Comparison of ENCODE assay signal across 9 mouse cellular contexts in genomic region chr19:8930771-8931170, GRCm38 (mm10). TPM values are rescaled to one million over a fixed set of nuclear protein-coding genes. Genes with fewer than 3 reads are reported as not detected.
A peak's percentile ranks its signal among the peaks of the same experiment; 100 is the strongest.
DNase-seq lines count a peak whose midpoint lies in the region; ATAC-seq and TF ChIP-seq lines count a peak whose summit lies in the region.
"Had no signal": no experiment of that assay in that cellular context is flagged by ENCODE, and none has a peak within 500 bp of the region (broad histone marks: within the 10 kb centered on the region; RNA-seq: fewer than 3 reads in every experiment).

No protein-coding gene starts in this region.

- no peak for ATAC-seq in kidney, embryonic 15.5 days (replicated peaks; ENCODE audit: low FRiP score)
- ATAC-seq in embryonic facial prominence, embryonic 13.5 days (ENCODE audit: insufficient number of reproducible peaks, insufficient read depth, low FRiP score, low TSS enrichment, low read depth): no peak
- no peak for ATAC-seq in liver, embryonic 13.5 days (ENCODE audit: low read depth)

- H3K9me3 ChIP-seq in kidney, embryonic 15.5 days (replicated peaks): no peaks in the 10 kb centered on the region
- no peaks in the 10 kb centered on the region for H3K9me3 ChIP-seq in embryonic facial prominence, embryonic 13.5 days
- H3K9me3 ChIP-seq in liver, embryonic 13.5 days (replicated peaks): no peaks in the 10 kb centered on the region

- TF ChIP-seq CTCF in bone marrow, adult 2 months (IDR thresholded peaks at IDR 0.05; ENCODE audit: control insufficient read depth, insufficient read depth, low read length): no peak

- H3K27ac ChIP-seq in kidney, embryonic 15.5 days: no peak overlapping the region
- no peak overlapping the region; the same call in 1 of the 2 replicates for H3K27ac ChIP-seq in bone marrow, adult 2 months (ENCODE audit: control insufficient read depth, insufficient read depth, low read depth, low read length, poor library complexity)
- no peak overlapping the region for H3K27ac ChIP-seq in embryonic facial prominence, embryonic 13.5 days
- H3K27ac ChIP-seq in liver, embryonic 13.5 days: no peak overlapping the region

- H3K36me3 ChIP-seq in kidney, embryonic 15.5 days: peaks cover 63% of the 10 kb centered on the region
- H3K36me3 ChIP-seq in embryonic facial prominence, embryonic 13.5 days: peaks cover 62% of the 10 kb centered on the region
- H3K36me3 ChIP-seq in liver, embryonic 13.5 days: peaks cover 63% of the 10 kb centered on the region

- H3K4me1 ChIP-seq in kidney, embryonic 15.5 days: peaks cover 26% of the 10 kb centered on the region
- peaks cover 1% of the 10 kb centered on the region for H3K4me1 ChIP-seq in bone marrow, adult 2 months (ENCODE audit: control insufficient read depth, insufficient read depth, low read length)
- H3K4me1 ChIP-seq in embryonic facial prominence, embryonic 13.5 days: peaks cover 20% of the 10 kb centered on the region
- peaks cover 48% of the 10 kb centered on the region for H3K4me1 ChIP-seq in liver, embryonic 13.5 days (replicated peaks)

- 77% methylated on average over 7 of the region's 7 CpGs for WGBS in kidney, embryonic 15.5 days
- 83% methylated on average over 7 of the region's 7 CpGs for WGBS in bone marrow, adult 2 months
- WGBS in embryonic facial prominence, embryonic 13.5 days: 71% methylated on average over 7 of the region's 7 CpGs
- WGBS in liver, embryonic 13.5 days (ENCODE audit: insufficient replicate concordance): 78% methylated on average over 7 of the region's 7 CpGs

- H3K9ac ChIP-seq in kidney, embryonic 15.5 days: peak overlapping the region; percentile 78
- H3K9ac ChIP-seq in embryonic facial prominence, embryonic 13.5 days: peak overlapping the region; percentile 89
- H3K9ac ChIP-seq in liver, embryonic 13.5 days: peak overlapping the region; percentile 81

- peak overlapping the region; percentile 81 for H3K4me3 ChIP-seq in kidney, embryonic 15.5 days (replicated peaks)
- H3K4me3 ChIP-seq in bone marrow, adult 2 months (replicated peaks; ENCODE audit: control insufficient read depth, low read depth, low read length): peak overlapping the region; percentile 75
- peak overlapping the region; percentile 77 for H3K4me3 ChIP-seq in embryonic facial prominence, embryonic 13.5 days
- peak overlapping the region; percentile 79 for H3K4me3 ChIP-seq in liver, embryonic 13.5 days (replicated peaks)

- DNase-seq in kidney, postnatal 4 days: no peak
- DNase-seq in liver, embryonic 13.5 days: no peak
- DNase-seq in frontal cortex, postnatal 25 days (ENCODE audit: low spot score in 2 of 2): no peak
- no peak for DNase-seq in urinary bladder, postnatal 10 days (ENCODE audit: low spot score)
- DNase-seq: kidney, postnatal 25 days; thymus, adult 2 months had no signal

- peak overlapping the region; percentile 78 for H3K4me2 ChIP-seq in kidney, embryonic 15.5 days
- H3K4me2 ChIP-seq in embryonic facial prominence, embryonic 13.5 days: peak overlapping the region; percentile 78
- peak overlapping the region; percentile 85 for H3K4me2 ChIP-seq in liver, embryonic 13.5 days

- no peaks in the 10 kb centered on the region for H3K27me3 ChIP-seq in kidney, embryonic 15.5 days
- H3K27me3 ChIP-seq in embryonic facial prominence, embryonic 13.5 days: no peaks in the 10 kb centered on the region
- H3K27me3 ChIP-seq in liver, embryonic 13.5 days: no peaks in the 10 kb centered on the region

- no peak for TF ChIP-seq POLR2A in bone marrow, adult 2 months (IDR thresholded peaks at IDR 0.05; ENCODE audit: borderline replicate concordance, control insufficient read depth, low read depth, low read length)

RNA-seq across cellular contexts. Expression of gene Eml3, which starts 1.4 kb away (rescaled TPM):
- polyA plus RNA-seq in kidney, embryonic 15.5 days (2015; fragmentation: Nextera tagmentation; extraction: Ambion mirVana): 28.7 and 33.5 TPM in 2 replicates
- 31.1 and 54.7 TPM in 2 replicates for polyA plus RNA-seq in bone marrow, adult 2 months (2011; ENCODE audit: insufficient read depth, insufficient read length, low replicate concordance, missing spikeins)
- polyA plus RNA-seq in embryonic facial prominence, embryonic 13.5 days (2015; fragmentation: Nextera tagmentation; extraction: Ambion mirVana): 32.3 and 32.8 TPM in 2 replicates
- 14.4 and 15.2 TPM in 2 replicates for polyA plus RNA-seq in liver, embryonic 13.5 days (2015; fragmentation: Nextera tagmentation; extraction: Ambion mirVana)

RNA-seq across cellular contexts. Expression of gene Rom1, which starts 1.6 kb away (rescaled TPM):
- polyA plus RNA-seq in kidney, embryonic 15.5 days (2015; fragmentation: Nextera tagmentation; extraction: Ambion mirVana): 3.9 and 4.9 TPM in 2 replicates
- 3.6 and 9.7 TPM in 2 replicates for polyA plus RNA-seq in bone marrow, adult 2 months (2011; ENCODE audit: insufficient read depth, insufficient read length, low replicate concordance, missing spikeins)
- polyA plus RNA-seq in embryonic facial prominence, embryonic 13.5 days (2015; fragmentation: Nextera tagmentation; extraction: Ambion mirVana): 2.7 and 3.3 TPM in 2 replicates
- polyA plus RNA-seq in liver, embryonic 13.5 days (2015; fragmentation: Nextera tagmentation; extraction: Ambion mirVana): 2.7 and 2.8 TPM in 2 replicates

RNA-seq across cellular contexts. Expression of gene B3gat3, which starts 10.6 kb away (rescaled TPM):
- polyA plus RNA-seq in kidney, embryonic 15.5 days (2015; fragmentation: Nextera tagmentation; extraction: Ambion mirVana): 51.2 and 51.8 TPM in 2 replicates
- 45.8 and 58.5 TPM in 2 replicates for polyA plus RNA-seq in bone marrow, adult 2 months (2011; ENCODE audit: insufficient read depth, insufficient read length, low replicate concordance, missing spikeins)
- polyA plus RNA-seq in embryonic facial prominence, embryonic 13.5 days (2015; fragmentation: Nextera tagmentation; extraction: Ambion mirVana): 44.7 and 54.6 TPM in 2 replicates
- 20.1 and 22.8 TPM in 2 replicates for polyA plus RNA-seq in liver, embryonic 13.5 days (2015; fragmentation: Nextera tagmentation; extraction: Ambion mirVana)

RNA-seq across cellular contexts. Expression of gene Mta2, which starts 10.9 kb away (rescaled TPM):
- 166 and 168 TPM in 2 replicates for polyA plus RNA-seq in kidney, embryonic 15.5 days (2015; fragmentation: Nextera tagmentation; extraction: Ambion mirVana)
- polyA plus RNA-seq in bone marrow, adult 2 months (2011; ENCODE audit: insufficient read depth, insufficient read length, low replicate concordance, missing spikeins): 67.4 and 91.6 TPM in 2 replicates
- 187 and 189 TPM in 2 replicates for polyA plus RNA-seq in embryonic facial prominence, embryonic 13.5 days (2015; fragmentation: Nextera tagmentation; extraction: Ambion mirVana)
- 99.5 and 114 TPM in 2 replicates for polyA plus RNA-seq in liver, embryonic 13.5 days (2015; fragmentation: Nextera tagmentation; extraction: Ambion mirVana)

RNA-seq across cellular contexts. Expression of gene Tut1, which starts 22.9 kb away (rescaled TPM):
- polyA plus RNA-seq in kidney, embryonic 15.5 days (2015; fragmentation: Nextera tagmentation; extraction: Ambion mirVana): 32.9 and 33.5 TPM in 2 replicates
- 10.7 and 19.1 TPM in 2 replicates for polyA plus RNA-seq in bone marrow, adult 2 months (2011; ENCODE audit: insufficient read depth, insufficient read length, low replicate concordance, missing spikeins)
- polyA plus RNA-seq in embryonic facial prominence, embryonic 13.5 days (2015; fragmentation: Nextera tagmentation; extraction: Ambion mirVana): 33.6 and 34.5 TPM in 2 replicates
- polyA plus RNA-seq in liver, embryonic 13.5 days (2015; fragmentation: Nextera tagmentation; extraction: Ambion mirVana): 18.7 and 20.2 TPM in 2 replicates
